Mouse (Mus musculus) limb, embryonic 11.5 days (tissue): ENCODE data around the gene Ahnak. TPM values are rescaled to one million over a fixed set of nuclear protein-coding genes. Genes with fewer than 3 reads are reported as not detected.
A peak's percentile ranks its signal among the peaks of the same experiment; 100 is the strongest.
"Not testable (repeated sequence)": the region's sequence is repeated elsewhere in the genome, so short reads cannot be mapped to it uniquely, and the experiment has no call there.

Experiments used
- ATAC-seq: fragments of 200-750 bp; cut with Nextera tagmentation; 2 replicates; pipeline ENCODE4 v1.8.0; 2017; ENCODE audit warnings: low read depth; ENCODE audit not compliant: insufficient number of reproducible peaks, low FRiP score, low TSS enrichment
- DNase-seq: peaks from one replicate; pipeline ENCODE4 v3.0.0-alpha.2; 2015; ENCODE audit warnings: low spot score
- H3K27ac ChIP-seq: fragments of 300-500 bp; sonication (generic); replicated peaks from 2 replicates; pipeline ENCODE4 v1.5.1; 2014; ENCODE audit warnings: low read depth, mild to moderate bottlenecking, low read length
- H3K27me3 ChIP-seq: fragments of 300-500 bp; sonication (generic); 2 replicates; pipeline ENCODE4 v1.6.1; 2014; ENCODE audit warnings: mild to moderate bottlenecking, low read length, mixed read lengths; ENCODE audit not compliant: control insufficient read depth, insufficient read depth
- H3K36me3 ChIP-seq: fragments of 300-500 bp; sonication (generic); 2 replicates; pipeline ENCODE4 v1.6.1; 2014; ENCODE audit warnings: mild to moderate bottlenecking, low read length, moderate library complexity, mixed read lengths; ENCODE audit not compliant: control insufficient read depth, insufficient read depth
- H3K4me1 ChIP-seq: fragments of 300-500 bp; sonication (generic); 2 replicates; pipeline ENCODE4 v1.6.1; 2014; ENCODE audit warnings: low read length, mixed read lengths; ENCODE audit not compliant: control insufficient read depth, insufficient read depth
- H3K4me2 ChIP-seq: fragments of 300-500 bp; sonication (generic); 2 replicates; pipeline ENCODE4 v1.6.1; 2014; ENCODE audit warnings: low read depth, mild to moderate bottlenecking, moderate library complexity; ENCODE audit not compliant: severe bottlenecking
- H3K4me3 ChIP-seq: fragments of 300-500 bp; sonication (generic); 2 replicates; pipeline ENCODE4 v1.5.1; 2014; ENCODE audit warnings: low read depth, low read length
- H3K9ac ChIP-seq: fragments of 300-500 bp; sonication (generic); 2 replicates; pipeline ENCODE4 v1.6.1; 2014; ENCODE audit warnings: mild to moderate bottlenecking, low read length
- H3K9me3 ChIP-seq: fragments of 300-500 bp; sonication (generic); 2 replicates; pipeline ENCODE4 v1.6.1; 2016; ENCODE audit warnings: low read length; ENCODE audit not compliant: control insufficient read depth
- WGBS: fragments of 180-500 bp; shearing (Covaris S2); extraction: QIAGEN DNeasy Blood & Tissue Kit; methylation state at CpG from one replicate; pipeline ENCODE4 v1.1.7; 2014; 5-methylcytosine and 5-hydroxymethylcytosine counted together
- polyA plus RNA-seq: library from polyadenylated mRNA; unstranded; fragments of >200 nt; fragmentation: Nextera tagmentation; extraction: Ambion mirVana; gene quantifications from 2 replicates; pipeline ENCODE4 v1.2.1, GENCODE M21; 2014

Gene Ahnak
- polyA plus RNA-seq, 1 experiment from 2014 or later = 7.7 TPM

DNA sequence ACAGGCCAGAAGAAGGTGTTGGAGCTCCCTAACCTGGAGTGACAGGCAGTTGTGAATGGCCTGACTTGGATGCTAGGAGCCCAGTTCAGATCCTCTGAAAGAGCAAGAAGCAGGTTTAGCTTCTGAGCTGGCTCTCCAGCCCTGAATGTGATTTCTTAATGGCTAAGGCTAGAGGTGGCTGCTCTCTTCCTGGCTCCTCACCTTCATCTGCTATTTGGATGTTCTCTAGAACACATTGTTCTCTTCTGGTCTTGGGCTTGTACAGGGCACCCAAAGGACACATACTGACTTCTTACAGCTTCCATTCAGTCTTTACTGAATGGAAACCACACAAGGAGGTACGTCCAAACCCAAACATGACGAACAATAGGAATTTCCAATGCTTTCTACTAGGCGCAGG lies 87.0 kb downstream of the Ahnak start:
- H3K36me3 ChIP-seq = no peaks in the 10 kb centered on the region
- no peak for DNase-seq
- whole genome bisulfite sequencing = 94% methylated on average over 3 of the region's 3 CpGs

DNA sequence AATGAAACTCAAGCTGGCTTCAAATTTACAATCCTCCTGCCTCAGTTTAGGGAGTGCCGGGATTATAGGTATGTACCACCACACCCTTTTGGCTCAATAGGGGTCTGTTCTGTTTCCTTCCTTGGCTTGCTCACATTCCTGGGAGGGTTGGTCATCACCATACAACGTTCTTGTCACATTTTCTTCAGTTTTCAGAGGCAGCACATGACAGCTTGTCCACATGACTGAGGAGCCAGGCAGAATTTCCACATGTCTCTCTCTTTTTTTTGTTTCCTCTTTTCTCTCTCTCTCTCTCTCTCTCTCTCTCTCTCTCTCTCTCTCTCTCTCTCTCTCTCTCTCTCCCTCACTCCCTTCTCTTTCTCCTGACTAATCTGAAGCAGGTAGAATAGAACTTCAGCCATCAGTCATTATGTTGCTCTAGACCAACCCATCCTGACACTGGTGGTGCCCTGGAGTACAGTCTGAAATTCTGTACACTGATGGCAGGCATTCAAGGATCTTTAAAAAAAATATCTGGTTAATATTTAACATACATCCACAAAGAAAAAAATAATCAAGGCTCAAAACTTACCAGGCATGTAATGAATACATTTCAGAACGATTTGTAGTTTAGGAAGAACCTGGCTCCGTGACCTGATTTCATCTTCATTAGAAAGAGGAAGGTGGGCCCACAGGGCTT lies 88.0 kb downstream of the Ahnak start:
- Histone ChIP-seq H3K36me3 (no peaks in the 10 kb centered on the region), H3K9ac (no peak overlapping the region), H3K27me3 (no peaks in the 10 kb centered on the region), H3K9me3 (no peaks in the 10 kb centered on the region), H3K4me1 (no peaks in the 10 kb centered on the region), H3K4me3 (no peak overlapping the region), H3K4me2 (no peak overlapping the region), H3K27ac (no peak overlapping the region)
- 81% methylated on average over 4 of the region's 4 CpGs for WGBS
- ATAC-seq (no peak), DNase-seq (no peak)

More for the DNA sequence above, 87.0 kb downstream of the Ahnak start:
- no peak for ATAC-seq
- H3K27ac ChIP-seq = no peak overlapping the region
- H3K27me3 ChIP-seq = no peaks in the 10 kb centered on the region
- no peak overlapping the region for H3K4me3 ChIP-seq
- no peaks in the 10 kb centered on the region for H3K9me3 ChIP-seq
- H3K9ac ChIP-seq = no peak overlapping the region
- H3K4me2 ChIP-seq = no peak overlapping the region
- no peaks in the 10 kb centered on the region for H3K4me1 ChIP-seq

DNA sequence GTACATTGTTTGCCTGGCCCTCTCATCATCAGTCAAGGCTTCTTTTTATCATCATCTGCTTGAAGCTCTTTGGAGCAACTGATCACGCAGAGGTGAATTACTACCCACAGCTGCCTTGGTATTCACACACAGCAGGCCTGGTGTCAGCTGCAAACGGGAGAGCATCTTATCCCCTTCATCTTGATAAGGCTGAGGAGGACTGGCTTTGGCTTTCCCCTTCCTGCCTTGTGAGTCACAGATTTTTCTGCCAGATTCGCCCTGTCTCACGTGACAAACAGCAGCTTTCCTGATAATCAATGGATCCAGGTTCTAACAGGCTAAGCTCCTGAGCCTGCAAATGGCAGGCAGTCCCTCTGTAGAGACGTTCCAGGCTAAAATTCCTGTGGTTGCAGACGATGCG lies 90.8 kb downstream of the Ahnak start:
- Histone ChIP-seq H3K36me3 (no peaks in the 10 kb centered on the region), H3K4me1 (no peaks in the 10 kb centered on the region), H3K27me3 (no peaks in the 10 kb centered on the region), H3K9me3 (no peaks in the 10 kb centered on the region), H3K9ac (no peak overlapping the region), H3K27ac (no peak overlapping the region), H3K4me2 (no peak overlapping the region), H3K4me3 (no peak overlapping the region)
- DNase-seq (no peak), ATAC-seq (no peak)
- 33% methylated on average over 7 of the region's 7 CpGs for WGBS

DNA sequence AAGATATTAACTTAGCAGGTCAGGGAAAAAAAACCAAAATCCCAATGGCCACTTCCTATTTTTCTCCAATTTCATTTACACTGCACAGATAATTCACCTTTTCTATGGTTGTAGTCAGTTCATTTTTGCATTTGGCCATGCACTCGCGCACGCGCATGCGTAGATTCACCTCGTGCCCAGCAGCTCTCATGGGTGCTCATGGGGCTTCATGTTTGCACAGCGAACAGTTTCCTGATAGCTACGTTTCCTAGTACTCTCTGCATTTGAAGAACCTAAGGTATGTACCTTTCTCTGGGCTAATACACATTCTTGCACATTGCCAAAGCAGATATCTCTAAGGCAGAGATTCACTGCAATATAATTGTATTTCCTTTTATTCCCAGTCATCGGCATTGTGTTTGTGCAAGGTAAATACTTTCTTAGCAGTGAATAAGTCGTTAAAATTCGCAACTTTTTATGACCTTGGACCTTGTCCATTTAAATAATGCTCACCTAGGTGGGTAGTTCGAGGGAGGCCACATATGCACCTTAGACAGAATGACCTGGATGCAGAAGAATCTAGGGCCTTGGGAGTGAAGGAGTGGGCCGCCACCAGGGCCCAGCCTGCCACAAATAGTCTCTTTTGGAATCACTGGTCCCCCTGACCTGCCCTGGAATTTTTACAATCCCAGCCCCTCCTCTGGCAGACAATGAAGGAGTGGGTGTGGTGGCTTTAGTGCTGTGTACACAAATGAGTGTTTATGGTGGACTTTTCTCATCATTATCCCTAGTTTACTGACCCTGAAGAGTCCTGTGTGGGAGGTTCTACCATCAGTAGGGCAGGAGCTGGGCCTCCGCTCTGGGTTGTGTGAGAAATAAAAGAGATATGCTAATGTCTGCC lies 92.5 kb downstream of the Ahnak start:
- H3K4me2 ChIP-seq = no peak overlapping the region
- no peaks in the 10 kb centered on the region for H3K27me3 ChIP-seq
- H3K4me1 ChIP-seq = no peaks in the 10 kb centered on the region
- ATAC-seq = no peak
- no peaks in the 10 kb centered on the region for H3K36me3 ChIP-seq
- no peak overlapping the region for H3K4me3 ChIP-seq
- no peaks in the 10 kb centered on the region for H3K9me3 ChIP-seq
- no peak for DNase-seq
- WGBS = 85% methylated on average over 14 of the region's 14 CpGs
- no peak overlapping the region for H3K9ac ChIP-seq
- no peak overlapping the region for H3K27ac ChIP-seq

GRCm38 (mm10) chr19:9082191-9083009 lies 93.3 kb downstream of the Ahnak start:
- DNase-seq (peak; percentile 91), ATAC-seq (peak; percentile 89; the same call in 1 of the 2 replicates)
- Histone ChIP-seq H3K4me3 (no peak overlapping the region), H3K27ac (no peak overlapping the region), H3K4me1 (no peaks in the 10 kb centered on the region), H3K27me3 (no peaks in the 10 kb centered on the region), H3K9ac (no peak overlapping the region), H3K4me2 (peak overlapping the region; percentile 8; the same call in 1 of the 2 replicates), H3K36me3 (no peaks in the 10 kb centered on the region), H3K9me3 (no peaks in the 10 kb centered on the region)
- WGBS = 17% methylated on average over 23 of the region's 23 CpGs

DNA sequence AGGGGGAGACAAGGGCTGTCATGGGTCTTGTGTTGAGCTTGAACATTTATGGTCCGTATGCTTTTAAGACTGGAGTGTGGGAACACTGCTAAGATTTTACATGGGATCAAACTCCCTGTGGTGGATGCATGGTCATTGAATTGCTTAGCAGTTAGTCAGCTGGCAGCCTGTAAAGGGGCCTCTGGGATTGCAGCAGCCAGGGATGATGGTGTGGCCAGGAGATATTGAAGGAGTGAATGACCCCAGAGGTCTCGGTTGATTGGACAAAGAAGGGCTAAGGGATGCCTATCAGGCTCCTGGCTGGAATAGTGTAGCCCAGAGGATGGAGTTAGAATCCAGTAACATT lies 93.9 kb downstream of the Ahnak start:
- WGBS = 84% methylated on average over 2 of the region's 2 CpGs
- no peaks in the 10 kb centered on the region for H3K36me3 ChIP-seq
- H3K9ac ChIP-seq = no peak overlapping the region
- no peaks in the 10 kb centered on the region for H3K27me3 ChIP-seq
- no peak for DNase-seq
- no peaks in the 10 kb centered on the region for H3K9me3 ChIP-seq
- H3K4me2 ChIP-seq = no peak overlapping the region
- H3K4me1 ChIP-seq = no peaks in the 10 kb centered on the region
- no peak overlapping the region for H3K27ac ChIP-seq
- H3K4me3 ChIP-seq = no peak overlapping the region
- ATAC-seq = no peak

GRCm38 (mm10) chr19:9083892-9084291 lies 94.8 kb downstream of the Ahnak start:
- ATAC-seq, H3K9ac ChIP-seq, H3K4me2 ChIP-seq, H3K9me3 ChIP-seq, H3K4me1 ChIP-seq, H3K4me3 ChIP-seq, H3K27me3 ChIP-seq, H3K27ac ChIP-seq, DNase-seq, H3K36me3 ChIP-seq: not testable (repeated sequence)
- WGBS = 68% methylated on average over 2 of the region's 2 CpGs

GRCm38 (mm10) chr19:9087821-9088220 lies 98.7 kb downstream of the Ahnak start, which contains the start of gene Scgb1a1:
Gene Scgb1a1, minus strand, starts transcription at chr19:9087958.
- Histone ChIP-seq H3K27me3 (no peaks in the 10 kb centered on the region), H3K4me3 (no peak within 1 kb of the TSS), H3K4me1 (no peaks in the 10 kb centered on the region), H3K36me3 (no peaks in the 10 kb centered on the region), H3K4me2 (no peak within 1 kb of the TSS), H3K9me3 (no peaks in the 10 kb centered on the region), H3K27ac (no peak within 1 kb of the TSS), H3K9ac (no peak within 1 kb of the TSS)
- ATAC-seq (no peak), DNase-seq (no peak)
- 82% methylated on average over 4 of the region's 4 CpGs for WGBS
